Mouse (Mus musculus): ENCODE data around the gene Gm21560. TPM values are rescaled to one million over a fixed set of nuclear protein-coding genes. Genes with fewer than 3 reads are reported as not detected.
"Not testable (repeated sequence)": the region's sequence is repeated elsewhere in the genome, so short reads cannot be mapped to it uniquely, and the experiment has no call there.

Gm21560 gene
- not detected in 2 replicates for polyA plus RNA-seq (2014; fragmentation: Nextera tagmentation; extraction: Ambion mirVana)

DNA sequence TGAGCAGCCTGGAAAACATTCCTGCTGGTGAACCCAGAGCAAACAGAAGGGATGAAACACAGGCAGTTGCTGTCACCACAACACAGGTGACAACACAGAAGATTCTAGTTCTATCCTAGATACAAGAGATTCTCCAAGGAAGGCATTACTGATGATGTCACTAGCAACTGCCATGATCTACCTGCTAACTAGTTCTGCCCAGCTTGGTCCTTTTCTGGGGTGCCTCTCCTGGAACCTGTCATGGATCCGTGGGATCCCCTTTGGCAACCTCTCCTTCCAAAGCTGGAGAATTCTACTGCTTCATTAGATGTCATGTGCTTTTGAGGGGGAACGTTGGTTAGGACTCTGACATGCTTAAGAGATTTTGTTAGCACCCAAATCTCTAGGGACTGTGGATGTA is at the start of gene Gm21560:
TSS of gene Gm21560 (minus strand) at position 101 of the 400 bp plus-strand sequence.
- not testable (repeated sequence) for H3K4me1 ChIP-seq (ENCODE audit: control insufficient read depth, insufficient read depth, low read length); ATAC-seq (ENCODE audit: low FRiP score, low TSS enrichment); H3K9ac ChIP-seq (ENCODE audit: low read depth, low read length); H3K4me3 ChIP-seq (ENCODE audit: low read length); H3K9me3 ChIP-seq (ENCODE audit: control insufficient read depth, low read length); H3K27ac ChIP-seq (ENCODE audit: low read depth, low read length); H3K36me3 ChIP-seq (ENCODE audit: control insufficient read depth, insufficient read depth, low read length); H3K27me3 ChIP-seq (ENCODE audit: control insufficient read depth, insufficient read depth, low read length); H3K4me2 ChIP-seq (replicated peaks; ENCODE audit: low read depth, low read length)
- WGBS: 67% methylated on average over 1 of the region's 2 CpGs

DNA sequence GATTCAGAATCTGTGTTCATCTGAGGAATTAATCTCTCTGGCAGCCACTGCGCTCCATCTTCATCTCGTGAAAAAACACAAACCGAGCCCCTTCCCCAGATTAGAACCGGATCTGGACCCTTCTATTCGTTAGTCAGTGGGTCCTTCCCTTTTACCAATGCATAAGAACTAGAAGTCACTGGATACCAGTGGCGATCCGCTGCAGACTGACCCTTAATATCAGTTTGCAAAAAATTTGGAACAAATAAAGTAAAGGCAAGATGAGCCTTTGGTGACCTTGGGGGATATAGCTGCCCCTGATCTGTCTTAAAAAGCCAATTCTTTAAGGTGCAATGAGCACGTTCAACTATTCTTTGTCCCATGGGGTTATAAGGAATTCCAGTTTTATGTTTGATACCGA is 55.6 kb downstream of the Gm21560 start:
- H3K9ac ChIP-seq (ENCODE audit: low read depth, low read length); H3K27me3 ChIP-seq (ENCODE audit: control insufficient read depth, insufficient read depth, low read length); H3K4me2 ChIP-seq (replicated peaks; ENCODE audit: low read depth, low read length); H3K9me3 ChIP-seq (ENCODE audit: control insufficient read depth, low read length); H3K27ac ChIP-seq (ENCODE audit: low read depth, low read length); H3K4me1 ChIP-seq (ENCODE audit: control insufficient read depth, insufficient read depth, low read length); ATAC-seq (ENCODE audit: low FRiP score, low TSS enrichment); H3K4me3 ChIP-seq (ENCODE audit: low read length); H3K36me3 ChIP-seq (ENCODE audit: control insufficient read depth, insufficient read depth, low read length): not testable (repeated sequence)
- WGBS: 86% methylated on average over 3 of the region's 9 CpGs

DNA sequence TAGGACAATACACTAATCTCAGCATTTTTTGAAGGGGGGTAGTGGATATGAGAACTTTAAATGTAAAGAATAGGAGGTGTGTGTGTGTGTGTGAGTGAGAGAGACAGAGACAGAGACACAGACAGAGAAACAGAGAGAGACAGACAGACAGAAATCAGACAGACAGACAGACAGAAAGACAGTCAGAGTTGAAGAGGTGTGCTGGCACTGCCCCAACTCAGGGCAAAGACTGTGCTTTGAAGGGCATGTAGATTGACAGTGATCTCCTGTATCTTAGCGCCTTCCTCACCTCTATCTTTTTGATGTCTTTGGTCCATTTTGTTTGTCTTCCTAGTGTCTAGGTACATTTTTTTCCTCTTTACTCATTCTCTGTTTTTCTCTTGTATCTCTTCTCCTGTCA is 58.0 kb downstream of the Gm21560 start:
- not testable (repeated sequence) for H3K4me2 ChIP-seq (replicated peaks; ENCODE audit: low read depth, low read length); ATAC-seq (ENCODE audit: low FRiP score, low TSS enrichment); H3K4me3 ChIP-seq (ENCODE audit: low read length); H3K9ac ChIP-seq (ENCODE audit: low read depth, low read length); H3K4me1 ChIP-seq (ENCODE audit: control insufficient read depth, insufficient read depth, low read length); H3K27ac ChIP-seq (ENCODE audit: low read depth, low read length); H3K9me3 ChIP-seq (ENCODE audit: control insufficient read depth, low read length); H3K36me3 ChIP-seq (ENCODE audit: control insufficient read depth, insufficient read depth, low read length); H3K27me3 ChIP-seq (ENCODE audit: control insufficient read depth, insufficient read depth, low read length)
- WGBS: 100% methylated on average over 1 of the region's 1 CpGs

Other genes starting within 250 kb of the Gm21560 start
- gene Gm3453, start 240.2 kb downstream of the Gm21560 start, polyA plus RNA-seq (2014; fragmentation: Nextera tagmentation; extraction: Ambion mirVana): not detected in 2 replicates
- not detected in 2 replicates for gene Gm6337, start 161.0 kb downstream of the Gm21560 start, polyA plus RNA-seq (2014; fragmentation: Nextera tagmentation; extraction: Ambion mirVana)
- 0.90 and 1.2 TPM in 2 replicates for gene Gm8206, start 125.3 kb downstream of the Gm21560 start, polyA plus RNA-seq (2014; fragmentation: Nextera tagmentation; extraction: Ambion mirVana)
- gene Gm3468, start 110.6 kb downstream of the Gm21560 start, polyA plus RNA-seq (2014; fragmentation: Nextera tagmentation; extraction: Ambion mirVana): 2.2 TPM in 2 replicates
- gene Gm3476, start 93.5 kb downstream of the Gm21560 start, polyA plus RNA-seq (2014; fragmentation: Nextera tagmentation; extraction: Ambion mirVana): not detected in 2 replicates
- 0.74 and 1.1 TPM in 2 replicates for gene Gm3411, start 68.0 kb upstream of the Gm21560 start, polyA plus RNA-seq (2014; fragmentation: Nextera tagmentation; extraction: Ambion mirVana)
- gene Gm21103, start 85.6 kb upstream of the Gm21560 start, polyA plus RNA-seq (2014; fragmentation: Nextera tagmentation; extraction: Ambion mirVana): not detected in 2 replicates
- not detected in 2 replicates for gene Gm3618, start 124.4 kb upstream of the Gm21560 start, polyA plus RNA-seq (2014; fragmentation: Nextera tagmentation; extraction: Ambion mirVana)
- gene Gm16440, start 171.0 kb upstream of the Gm21560 start, polyA plus RNA-seq (2014; fragmentation: Nextera tagmentation; extraction: Ambion mirVana): not detected in 2 replicates
- 0.74 and 1.4 TPM in 2 replicates for gene Gm3591, start 193.2 kb upstream of the Gm21560 start, polyA plus RNA-seq (2014; fragmentation: Nextera tagmentation; extraction: Ambion mirVana)
- not detected in 2 replicates for gene Gm3594, start 225.3 kb upstream of the Gm21560 start, polyA plus RNA-seq (2014; fragmentation: Nextera tagmentation; extraction: Ambion mirVana)

Data from kidney, embryonic 14.5 days (tissue).